Mouse (Mus musculus) midbrain, embryonic 14.5 days (tissue): ENCODE data around the gene Patj. TPM values are rescaled to one million over a fixed set of nuclear protein-coding genes. Genes with fewer than 3 reads are reported as not detected.
"Not testable (repeated sequence)": the region's sequence is repeated elsewhere in the genome, so short reads cannot be mapped to it uniquely, and the experiment has no call there.

ENCODE experiments used
- ATAC-seq: fragments of 200-750 bp; cut with Nextera tagmentation; 2 replicates; pipeline ENCODE4 v1.8.0; 2017; ENCODE audit warnings: moderate number of reproducible peaks, moderate library complexity; ENCODE audit not compliant: low FRiP score, low TSS enrichment
- DNase-seq: peaks from one replicate; pipeline ENCODE4 v3.0.0-alpha.2; 2015
- H3K27ac ChIP-seq: fragments of 300-500 bp; sonication (generic); replicated peaks from 2 replicates; pipeline ENCODE4 v1.5.1; 2014; ENCODE audit warnings: mild to moderate bottlenecking, low read depth, low read length, moderate library complexity
- H3K27me3 ChIP-seq: fragments of 300-500 bp; sonication (generic); 2 replicates; pipeline ENCODE4 v1.6.1; 2014; ENCODE audit warnings: low read length, control low read depth, mixed read lengths; ENCODE audit not compliant: control insufficient read depth, insufficient read depth
- H3K36me3 ChIP-seq: fragments of 300-500 bp; sonication (generic); 2 replicates; pipeline ENCODE4 v1.6.1; 2014; ENCODE audit warnings: low read length, control low read depth; ENCODE audit not compliant: control insufficient read depth, insufficient read depth
- H3K4me1 ChIP-seq: fragments of 300-500 bp; sonication (generic); 2 replicates; pipeline ENCODE4 v1.6.1; 2014; ENCODE audit warnings: mild to moderate bottlenecking, antibody characterized with exemption, low read length, control low read depth; ENCODE audit not compliant: control insufficient read depth, insufficient read depth
- H3K4me2 ChIP-seq: fragments of 300-500 bp; sonication (generic); 2 replicates; pipeline ENCODE4 v1.6.1; 2014; ENCODE audit warnings: mild to moderate bottlenecking, low read length, moderate library complexity
- H3K4me3 ChIP-seq: fragments of 300-500 bp; sonication (generic); replicated peaks from 2 replicates; pipeline ENCODE4 v1.5.1; 2014; ENCODE audit warnings: low read depth, low read length
- H3K9ac ChIP-seq: fragments of 300-500 bp; sonication (generic); replicated peaks from 2 replicates; pipeline ENCODE4 v1.6.1; 2014; ENCODE audit warnings: mild to moderate bottlenecking, low read length, moderate library complexity
- H3K9me3 ChIP-seq: fragments of 300-500 bp; sonication (generic); 2 replicates; pipeline ENCODE4 v1.6.1; 2016; ENCODE audit warnings: low read length, control low read depth, mixed read lengths; ENCODE audit not compliant: control insufficient read depth
- WGBS: fragments of 180-500 bp; shearing (Covaris S2); extraction: QIAGEN DNeasy Blood & Tissue Kit; methylation state at CpG from one replicate; pipeline ENCODE4 v1.1.7; 2014; 5-methylcytosine and 5-hydroxymethylcytosine counted together
- polyA plus RNA-seq: library from polyadenylated mRNA; unstranded; fragments of >200 nt; fragmentation: Nextera tagmentation; extraction: Ambion mirVana; gene quantifications from 2 replicates; pipeline ENCODE4 v1.2.1, GENCODE M21; 2014

Patj gene
- polyA plus RNA-seq, 1 experiment from 2014 or later: 9.0 TPM

GRCm38 (mm10) chr4:98619199-98619598 lies 223.6 kb downstream of the Patj start:
- H3K9me3 ChIP-seq: no peaks in the 10 kb centered on the region
- H3K4me1 ChIP-seq: peaks cover 7% of the 10 kb centered on the region; the same call in 1 of the 2 replicates
- H3K4me2 ChIP-seq: no peak overlapping the region
- no peak overlapping the region for H3K27ac ChIP-seq
- WGBS: 86% methylated on average over 6 of the region's 6 CpGs
- H3K27me3 ChIP-seq: no peaks in the 10 kb centered on the region
- H3K4me3 ChIP-seq: no peak overlapping the region
- no peak for DNase-seq
- ATAC-seq: no peak
- H3K36me3 ChIP-seq: no peaks in the 10 kb centered on the region
- H3K9ac ChIP-seq: no peak overlapping the region

GRCm38 (mm10) chr4:98620986-98621784 lies 225.6 kb downstream of the Patj start:
- WGBS: 65% methylated on average over 9 of the region's 9 CpGs
- DNase-seq: peak; percentile 15
- peaks cover 7% of the 10 kb centered on the region; the same call in 1 of the 2 replicates for H3K4me1 ChIP-seq

GRCm38 (mm10) chr4:98622180-98622579 lies 226.6 kb downstream of the Patj start:
- Histone ChIP-seq H3K9me3 (no peaks in the 10 kb centered on the region), H3K27me3 (no peaks in the 10 kb centered on the region), H3K4me3 (no peak overlapping the region), H3K27ac (no peak overlapping the region), H3K36me3 (no peaks in the 10 kb centered on the region), H3K9ac (no peak overlapping the region), H3K4me1 (peaks cover 7% of the 10 kb centered on the region; the same call in 1 of the 2 replicates), H3K4me2 (no peak overlapping the region)
- WGBS: 87% methylated on average over 1 of the region's 1 CpGs
- ATAC-seq (no peak), DNase-seq (no peak)

More at GRCm38 (mm10) chr4:98620986-98621784, 225.6 kb downstream of the Patj start:
- Histone ChIP-seq H3K27me3 (no peaks in the 10 kb centered on the region), H3K9ac (no peak overlapping the region), H3K36me3 (no peaks in the 10 kb centered on the region), H3K4me3 (no peak overlapping the region), H3K9me3 (no peaks in the 10 kb centered on the region), H3K4me2 (no peak overlapping the region), H3K27ac (no peak overlapping the region)
- ATAC-seq: no peak

- no peak overlapping the region for H3K4me3 ChIP-seq
- H3K9me3 ChIP-seq: no peaks in the 10 kb centered on the region
- H3K36me3 ChIP-seq: no peaks in the 10 kb centered on the region
- no peaks in the 10 kb centered on the region for H3K27me3 ChIP-seq
- H3K4me2 ChIP-seq: no peak overlapping the region
- ATAC-seq (peak; percentile 38; the same call in 1 of the 2 replicates), DNase-seq (peak; percentile 29)
- 32% methylated on average over 3 of the region's 3 CpGs for WGBS
- no peak overlapping the region for H3K27ac ChIP-seq
- H3K9ac ChIP-seq: no peak overlapping the region
- H3K4me1 ChIP-seq: peaks cover 7% of the 10 kb centered on the region; the same call in 1 of the 2 replicates
Observed at GRCm38 (mm10) chr4:98622996-98623673, 227.6 kb downstream of the Patj start.

- H3K9me3 ChIP-seq: no peaks in the 10 kb centered on the region
- no peaks in the 10 kb centered on the region for H3K27me3 ChIP-seq
- ATAC-seq (no peak), DNase-seq (no peak)
- H3K4me3 ChIP-seq: no peak overlapping the region
- H3K36me3 ChIP-seq: no peaks in the 10 kb centered on the region
- H3K27ac ChIP-seq: no peak overlapping the region
- no peak overlapping the region for H3K9ac ChIP-seq
- H3K4me2 ChIP-seq: no peak overlapping the region
- H3K4me1 ChIP-seq: peaks cover 2% of the 10 kb centered on the region; the same call in 1 of the 2 replicates
- WGBS: 90% methylated on average over 6 of the region's 6 CpGs
Observed at GRCm38 (mm10) chr4:98628286-98628685, 232.7 kb downstream of the Patj start.

GRCm38 (mm10) chr4:98629217-98629616 lies 233.6 kb downstream of the Patj start:
- not testable (repeated sequence) for H3K27me3 ChIP-seq, ATAC-seq, H3K36me3 ChIP-seq, H3K4me1 ChIP-seq, H3K9me3 ChIP-seq, H3K4me3 ChIP-seq, H3K4me2 ChIP-seq, DNase-seq, H3K27ac ChIP-seq, H3K9ac ChIP-seq

GRCm38 (mm10) chr4:98635140-98635837 lies 239.7 kb downstream of the Patj start:
- H3K27me3 ChIP-seq: no peaks in the 10 kb centered on the region
- H3K36me3 ChIP-seq: no peaks in the 10 kb centered on the region
- H3K4me1 ChIP-seq: no peaks in the 10 kb centered on the region
- DNase-seq: no peak
- H3K9ac ChIP-seq: no peak overlapping the region
- H3K27ac ChIP-seq: no peak overlapping the region
- H3K4me3 ChIP-seq: no peak overlapping the region
- WGBS: 86% methylated on average over 18 of the region's 18 CpGs
- ATAC-seq: no peak
- no peaks in the 10 kb centered on the region for H3K9me3 ChIP-seq
- H3K4me2 ChIP-seq: no peak overlapping the region

- H3K4me1 ChIP-seq: no peaks in the 10 kb centered on the region
- no peak overlapping the region for H3K9ac ChIP-seq
- no peaks in the 10 kb centered on the region for H3K36me3 ChIP-seq
- 96% methylated on average over 8 of the region's 8 CpGs for WGBS
- H3K4me2 ChIP-seq: no peak overlapping the region
- ATAC-seq: no peak
- no peak for DNase-seq
- no peaks in the 10 kb centered on the region for H3K27me3 ChIP-seq
- H3K4me3 ChIP-seq: no peak overlapping the region
- H3K27ac ChIP-seq: no peak overlapping the region
- H3K9me3 ChIP-seq: no peaks in the 10 kb centered on the region
Observed at GRCm38 (mm10) chr4:98638731-98639130, 243.1 kb downstream of the Patj start.
